Mouse (Mus musculus): Measurements from ENCODE around the gene Rasgef1a. TPM values are rescaled to one million over a fixed set of nuclear protein-coding genes. Genes with fewer than 3 reads are reported as not detected.

Gene Rasgef1a
- polyA plus RNA-seq, 1 experiment from 2014 or later = 0.22 TPM

DNA sequence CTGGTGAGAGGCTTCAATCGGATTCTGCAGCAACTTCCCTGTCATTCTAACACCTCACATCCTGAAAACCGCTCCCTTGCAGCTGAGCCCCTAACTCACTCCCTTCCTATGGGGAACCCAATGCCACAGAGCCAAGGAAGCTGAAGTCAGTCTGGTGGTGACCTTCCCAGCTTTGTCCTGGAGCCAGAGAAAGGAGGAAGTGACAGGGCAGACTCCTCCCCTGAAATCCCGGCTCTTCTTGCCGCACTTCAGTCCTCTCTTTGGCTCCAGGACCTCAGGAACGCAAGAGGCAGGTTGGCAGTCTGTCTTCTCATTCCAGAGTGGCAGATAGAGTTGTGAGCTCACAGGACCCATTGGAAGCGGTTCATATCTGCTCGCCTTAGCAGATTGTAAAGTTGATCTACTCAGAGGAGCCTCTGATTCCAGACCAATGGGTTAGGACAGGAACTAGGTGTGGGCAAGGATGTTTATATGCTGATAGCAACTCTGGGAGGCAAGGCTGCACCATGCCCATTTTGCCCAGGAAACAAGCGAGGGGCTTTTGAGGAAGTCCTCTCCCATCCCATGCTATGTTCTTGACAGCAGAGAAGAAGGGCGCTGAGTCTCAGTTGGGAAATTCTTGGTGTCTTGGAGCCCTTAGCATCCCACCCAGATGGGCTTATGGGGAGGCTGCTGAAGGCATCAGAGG lies 25.0 kb downstream of the Rasgef1a start:
- ATAC-seq (ENCODE audit: low FRiP score, low read depth) = no peak
- Histone ChIP-seq H3K36me3 (no peaks in the 10 kb centered on the region), H3K4me1 (no peaks in the 10 kb centered on the region), H3K9ac (replicated peaks) (no peak overlapping the region), H3K4me2 (replicated peaks) (no peak overlapping the region), H3K4me3 (no peak overlapping the region), H3K27me3 (no peaks in the 10 kb centered on the region), H3K27ac (replicated peaks) (no peak overlapping the region), H3K9me3 (no peaks in the 10 kb centered on the region)
- WGBS = 83% methylated on average over 9 of the region's 9 CpGs

DNA sequence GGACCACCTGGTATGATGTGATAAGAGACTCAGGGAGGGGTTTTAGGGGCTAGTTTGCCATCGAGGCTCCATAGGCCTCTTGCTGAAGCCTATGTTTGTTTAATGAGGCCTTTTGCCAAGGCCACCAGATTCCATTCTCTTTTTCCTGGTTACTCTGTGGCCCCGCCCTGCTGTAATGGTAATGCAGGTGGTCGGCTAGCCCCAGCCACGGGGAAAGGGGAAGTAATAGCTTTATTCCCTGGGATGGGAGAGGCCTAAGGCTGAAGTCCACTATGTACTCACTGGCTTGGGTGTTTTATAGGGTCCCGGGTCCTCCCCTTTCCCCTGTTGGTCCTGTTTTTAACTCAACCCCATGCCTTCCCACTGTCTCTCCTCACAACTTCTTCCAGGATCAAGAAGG lies 25.6 kb downstream of the Rasgef1a start:
- 74% methylated on average over 5 of the region's 5 CpGs for WGBS
- ATAC-seq (ENCODE audit: low FRiP score, low read depth) = no peak
- H3K9ac ChIP-seq (replicated peaks) = no peak overlapping the region

DNA sequence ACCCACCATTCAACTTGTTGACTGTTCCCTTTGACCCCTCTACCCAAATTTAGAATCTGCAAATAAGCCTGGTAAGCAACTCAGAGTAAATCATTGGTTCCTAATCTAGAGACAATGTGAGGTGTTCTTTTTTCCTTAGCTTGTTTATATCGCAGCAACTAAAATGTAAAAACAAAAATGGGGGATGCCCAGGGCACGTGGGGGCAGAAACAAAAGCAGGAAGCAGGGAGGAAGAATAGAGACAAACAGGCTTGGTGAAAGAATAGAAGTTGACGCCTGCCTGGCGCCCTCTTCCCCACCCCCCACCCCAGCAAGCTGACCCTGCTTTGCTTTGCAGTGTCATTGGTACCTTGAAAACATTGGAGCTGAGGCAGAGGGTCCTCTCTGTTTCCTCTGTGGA lies 33.9 kb downstream of the Rasgef1a start:
- 0 out of 2 replicates have a peak, but pooled peaks cover 5% of the 10 kb centered on the region for H3K9me3 ChIP-seq
- H3K4me1 ChIP-seq = no peaks in the 10 kb centered on the region
- H3K4me3 ChIP-seq = no peak overlapping the region
- H3K4me2 ChIP-seq (replicated peaks) = no peak overlapping the region
- ATAC-seq (ENCODE audit: low FRiP score, low read depth) = no peak
- H3K27me3 ChIP-seq = no peaks in the 10 kb centered on the region
- H3K27ac ChIP-seq (replicated peaks) = no peak overlapping the region
- H3K9ac ChIP-seq (replicated peaks) = no peak overlapping the region
- H3K36me3 ChIP-seq = no peaks in the 10 kb centered on the region
- 47% methylated on average over 4 of the region's 4 CpGs for WGBS

More for the DNA sequence above, 25.6 kb downstream of the Rasgef1a start:
- Histone ChIP-seq H3K4me2 (replicated peaks) (no peak overlapping the region), H3K27me3 (no peaks in the 10 kb centered on the region), H3K4me3 (no peak overlapping the region), H3K9me3 (no peaks in the 10 kb centered on the region), H3K4me1 (no peaks in the 10 kb centered on the region), H3K36me3 (no peaks in the 10 kb centered on the region), H3K27ac (replicated peaks) (no peak overlapping the region)

- H3K36me3 ChIP-seq = no peaks in the 10 kb centered on the region
- ATAC-seq (ENCODE audit: low FRiP score, low read depth) = no peak
- H3K4me1 ChIP-seq = no peaks in the 10 kb centered on the region
- H3K9ac ChIP-seq (replicated peaks) = no peak overlapping the region
- H3K27me3 ChIP-seq = no peaks in the 10 kb centered on the region
- no peak overlapping the region for H3K27ac ChIP-seq (replicated peaks)
- 66% methylated on average over 7 of the region's 7 CpGs for WGBS
- H3K4me2 ChIP-seq (replicated peaks) = no peak overlapping the region
- no peak overlapping the region for H3K4me3 ChIP-seq
- 0 out of 2 replicates have a peak, but pooled peaks cover 5% of the 10 kb centered on the region for H3K9me3 ChIP-seq
Observed at GRCm38 (mm10) chr6:118045892-118046291, 34.7 kb downstream of the Rasgef1a start.

DNA sequence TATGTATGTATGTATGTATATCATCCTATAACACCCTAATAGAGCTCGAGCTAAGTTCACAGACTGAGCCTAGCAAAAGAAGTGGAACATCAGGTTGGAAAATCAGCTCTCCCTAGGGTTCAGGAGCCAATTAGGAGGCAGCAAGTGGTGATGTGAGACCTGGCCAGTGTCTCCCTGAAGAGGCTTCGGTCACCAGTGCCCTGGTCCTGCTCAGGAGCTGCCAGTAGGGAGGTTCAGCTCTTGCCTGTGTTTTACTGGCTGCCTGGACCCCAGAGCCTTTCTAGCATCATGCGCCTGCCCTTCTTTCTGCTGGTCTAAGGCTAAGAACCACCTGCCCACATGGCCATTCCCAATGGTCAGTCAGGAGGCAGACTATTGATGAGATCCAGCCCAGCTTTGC lies 35.3 kb downstream of the Rasgef1a start:
- H3K9ac ChIP-seq (replicated peaks) = no peak overlapping the region
- H3K4me3 ChIP-seq = no peak overlapping the region
- WGBS = 81% methylated on average over 3 of the region's 3 CpGs
- H3K27ac ChIP-seq (replicated peaks) = no peak overlapping the region
- H3K36me3 ChIP-seq = no peaks in the 10 kb centered on the region
- no peak overlapping the region for H3K4me2 ChIP-seq (replicated peaks)
- no peaks in the 10 kb centered on the region for H3K4me1 ChIP-seq
- no peak for ATAC-seq (ENCODE audit: low FRiP score, low read depth)
- H3K27me3 ChIP-seq = no peaks in the 10 kb centered on the region
- 0 out of 2 replicates have a peak, but pooled peaks cover 5% of the 10 kb centered on the region for H3K9me3 ChIP-seq

- Histone ChIP-seq H3K9ac (replicated peaks) (no peak overlapping the region), H3K9me3 (0 out of 2 replicates have a peak, but pooled peaks cover 5% of the 10 kb centered on the region), H3K27ac (replicated peaks) (no peak overlapping the region), H3K36me3 (no peaks in the 10 kb centered on the region), H3K27me3 (no peaks in the 10 kb centered on the region), H3K4me2 (replicated peaks) (no peak overlapping the region), H3K4me3 (no peak overlapping the region), H3K4me1 (no peaks in the 10 kb centered on the region)
- ATAC-seq (ENCODE audit: low FRiP score, low read depth) = no peak
Observed at GRCm38 (mm10) chr6:118046924-118047323, 35.7 kb downstream of the Rasgef1a start.

DNA sequence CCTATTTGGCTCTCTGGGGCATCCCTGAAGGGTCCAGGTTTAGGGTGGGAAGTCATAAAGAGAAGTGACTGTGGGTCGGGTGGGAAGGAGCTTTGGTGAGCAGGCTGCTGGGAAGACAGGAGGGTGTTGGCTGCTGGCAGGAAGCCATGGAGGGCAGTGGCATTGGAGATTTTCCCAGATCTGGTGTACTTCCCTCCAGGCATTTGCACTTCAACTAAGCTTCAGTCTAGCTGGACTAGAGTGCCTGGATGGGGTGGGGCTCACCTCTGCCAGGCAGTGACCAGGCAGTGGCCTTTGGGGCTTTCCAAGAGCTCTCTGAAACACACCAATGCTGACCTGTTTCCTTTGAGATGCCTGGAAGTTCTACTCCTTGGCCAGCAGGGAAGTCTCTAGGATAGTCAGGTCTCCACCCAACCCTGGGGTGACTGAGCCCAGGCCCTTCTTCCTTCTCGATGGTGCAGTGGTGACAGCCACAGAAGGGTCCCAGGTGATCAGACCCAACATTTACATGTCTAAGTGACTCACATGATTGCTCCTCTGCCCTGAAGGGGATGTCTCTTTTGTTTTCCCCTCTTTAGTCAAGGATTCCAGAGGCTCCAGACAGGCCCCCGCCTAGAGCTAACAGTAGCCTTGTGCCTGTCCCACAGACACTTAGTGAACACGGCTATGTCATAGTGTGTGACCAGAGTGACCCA lies 36.7 kb downstream of the Rasgef1a start:
- Histone ChIP-seq H3K9ac (replicated peaks) (no peak overlapping the region), H3K36me3 (no peaks in the 10 kb centered on the region), H3K4me2 (replicated peaks) (no peak overlapping the region), H3K27ac (replicated peaks) (no peak overlapping the region), H3K9me3 (no peaks in the 10 kb centered on the region), H3K27me3 (no peaks in the 10 kb centered on the region), H3K4me3 (no peak overlapping the region), H3K4me1 (no peaks in the 10 kb centered on the region)
- no peak for ATAC-seq (ENCODE audit: low FRiP score, low read depth)
- 92% methylated on average over 4 of the region's 4 CpGs for WGBS

DNA sequence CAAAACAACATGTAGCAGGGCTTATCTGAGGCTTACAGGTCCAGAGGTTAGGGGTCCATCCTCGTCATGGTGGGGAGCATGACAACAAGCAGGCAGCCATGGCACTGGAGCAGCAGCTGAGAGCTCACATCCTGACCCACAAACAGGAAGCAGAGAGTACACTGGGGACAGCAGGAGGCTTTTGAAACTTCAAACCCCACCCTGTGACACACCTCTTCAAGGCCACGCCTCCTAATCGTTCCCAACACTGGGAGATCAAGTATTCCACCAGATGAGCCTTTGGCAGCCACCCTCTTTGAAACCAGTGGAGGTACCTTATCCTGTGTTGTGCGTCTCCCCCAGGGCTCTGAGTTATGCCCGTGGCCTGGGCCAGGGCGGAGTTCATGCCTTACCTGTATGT lies 38.5 kb downstream of the Rasgef1a start:
- H3K4me3 ChIP-seq = no peak overlapping the region
- H3K27me3 ChIP-seq = no peaks in the 10 kb centered on the region
- H3K9me3 ChIP-seq = no peaks in the 10 kb centered on the region
- no peak for ATAC-seq (ENCODE audit: low FRiP score, low read depth)
- no peaks in the 10 kb centered on the region for H3K36me3 ChIP-seq
- H3K9ac ChIP-seq (replicated peaks) = no peak overlapping the region
- 87% methylated on average over 6 of the region's 6 CpGs for WGBS
- no peak overlapping the region for H3K4me2 ChIP-seq (replicated peaks)
- H3K27ac ChIP-seq (replicated peaks) = no peak overlapping the region
- H3K4me1 ChIP-seq = no peaks in the 10 kb centered on the region

GRCm38 (mm10) chr6:118051474-118051873 lies 40.2 kb downstream of the Rasgef1a start:
- ATAC-seq (ENCODE audit: low FRiP score, low read depth) = no peak
- H3K9me3 ChIP-seq = no peaks in the 10 kb centered on the region
- no peak overlapping the region for H3K9ac ChIP-seq (replicated peaks)
- H3K36me3 ChIP-seq = no peaks in the 10 kb centered on the region
- H3K27me3 ChIP-seq = no peaks in the 10 kb centered on the region
- no peak overlapping the region for H3K27ac ChIP-seq (replicated peaks)
- no peak overlapping the region for H3K4me2 ChIP-seq (replicated peaks)
- H3K4me1 ChIP-seq = no peaks in the 10 kb centered on the region
- WGBS = 91% methylated on average over 4 of the region's 4 CpGs
- no peak overlapping the region for H3K4me3 ChIP-seq

GRCm38 (mm10) chr6:118055209-118055608 lies 44.0 kb downstream of the Rasgef1a start:
- Histone ChIP-seq H3K4me2 (replicated peaks) (no peak overlapping the region), H3K27ac (replicated peaks) (no peak overlapping the region), H3K36me3 (no peaks in the 10 kb centered on the region), H3K4me3 (no peak overlapping the region), H3K9ac (replicated peaks) (no peak overlapping the region), H3K9me3 (no peaks in the 10 kb centered on the region), H3K27me3 (no peaks in the 10 kb centered on the region), H3K4me1 (no peaks in the 10 kb centered on the region)
- whole genome bisulfite sequencing = 90% methylated on average over 10 of the region's 10 CpGs
- ATAC-seq (ENCODE audit: low FRiP score, low read depth) = no peak

DNA sequence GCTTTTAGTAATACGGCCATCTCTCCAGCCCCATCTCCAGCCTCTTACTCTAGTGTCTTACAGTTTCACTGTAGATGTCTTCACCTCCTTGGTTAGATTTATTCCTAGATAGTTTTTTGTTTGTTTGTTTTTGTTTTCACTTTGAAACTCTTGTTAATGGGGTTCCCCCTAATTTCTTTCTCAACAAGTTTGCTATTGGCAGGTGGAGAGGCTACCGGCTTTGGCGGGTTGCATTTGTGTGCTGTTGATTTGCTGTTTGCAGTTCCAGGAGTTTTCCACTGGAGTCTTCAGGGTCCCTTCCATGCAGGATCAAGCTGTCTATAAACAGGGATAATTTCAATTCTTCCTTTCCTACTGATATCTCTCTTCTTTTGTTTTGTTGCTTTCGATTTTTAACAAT lies 50.0 kb downstream of the Rasgef1a start:
- 86% methylated on average over 4 of the region's 4 CpGs for WGBS
- no peak overlapping the region for H3K4me2 ChIP-seq (replicated peaks)

GRCm38 (mm10) chr6:118063266-118063665 lies 52.0 kb downstream of the Rasgef1a start:
- no peak overlapping the region for H3K4me2 ChIP-seq (replicated peaks)
- WGBS = 78% methylated on average over 5 of the region's 5 CpGs

More for the DNA sequence above, 50.0 kb downstream of the Rasgef1a start:
- H3K9me3 ChIP-seq = no peaks in the 10 kb centered on the region
- peaks cover 19% of the 10 kb centered on the region for H3K27me3 ChIP-seq
- no peak overlapping the region for H3K4me3 ChIP-seq
- no peaks in the 10 kb centered on the region for H3K36me3 ChIP-seq
- H3K9ac ChIP-seq (replicated peaks) = no peak overlapping the region
- no peak for ATAC-seq (ENCODE audit: low FRiP score, low read depth)
- H3K4me1 ChIP-seq = peaks cover 13% of the 10 kb centered on the region
- H3K27ac ChIP-seq (replicated peaks) = no peak overlapping the region

More at GRCm38 (mm10) chr6:118063266-118063665, 52.0 kb downstream of the Rasgef1a start:
- Histone ChIP-seq H3K4me3 (no peak overlapping the region), H3K27me3 (peaks cover 39% of the 10 kb centered on the region), H3K27ac (replicated peaks) (no peak overlapping the region), H3K9me3 (no peaks in the 10 kb centered on the region), H3K9ac (replicated peaks) (no peak overlapping the region), H3K4me1 (peaks cover 21% of the 10 kb centered on the region), H3K36me3 (no peaks in the 10 kb centered on the region)
- ATAC-seq (ENCODE audit: low FRiP score, low read depth) = no peak

Measured in midbrain, embryonic 12.5 days (tissue).